Mouse (Mus musculus) hindbrain, postnatal 0 days (tissue): Measurements from ENCODE around the gene Nsl1. TPM values are rescaled to one million over a fixed set of nuclear protein-coding genes. Genes with fewer than 3 reads are reported as not detected.

ENCODE experiments used
- ATAC-seq: fragments of 200-750 bp; cut with Nextera tagmentation; 2 replicates; pipeline ENCODE4 v1.8.0; 2017; ENCODE audit warnings: mild to moderate bottlenecking, moderate TSS enrichment, moderate library complexity
- DNase-seq: peaks from one replicate; pipeline ENCODE4 v3.0.0-alpha.2; 2015; ENCODE audit warnings: low spot score
- H3K27ac ChIP-seq: fragments of 300-500 bp; sonication (generic); 2 replicates; pipeline ENCODE4 v1.5.1; 2014; ENCODE audit warnings: mild to moderate bottlenecking
- H3K27me3 ChIP-seq: fragments of 300-500 bp; sonication (generic); 2 replicates; pipeline ENCODE4 v1.6.1; 2014; ENCODE audit warnings: low read length, mixed read lengths; ENCODE audit not compliant: insufficient read depth
- H3K36me3 ChIP-seq: fragments of 300-500 bp; sonication (generic); 2 replicates; pipeline ENCODE4 v1.6.1; 2014; ENCODE audit warnings: low read length, mixed read lengths; ENCODE audit not compliant: insufficient read depth
- H3K4me1 ChIP-seq: fragments of 300-500 bp; sonication (generic); 2 replicates; pipeline ENCODE4 v1.6.1; 2014; ENCODE audit warnings: antibody characterized with exemption, low read length, mixed read lengths; ENCODE audit not compliant: insufficient read depth
- H3K4me2 ChIP-seq: fragments of 300-500 bp; sonication (generic); 2 replicates; pipeline ENCODE4 v1.6.1; 2014; ENCODE audit warnings: low read depth, mild to moderate bottlenecking, low read length, moderate library complexity, mixed read lengths
- H3K4me3 ChIP-seq: fragments of 300-500 bp; sonication (generic); 2 replicates; pipeline ENCODE4 v1.5.1; 2014; ENCODE audit warnings: low read length
- H3K9ac ChIP-seq: fragments of 300-500 bp; sonication (generic); replicated peaks from 2 replicates; pipeline ENCODE4 v1.6.1; 2014; ENCODE audit warnings: mild to moderate bottlenecking, low read length, moderate library complexity, mixed read lengths
- H3K9me3 ChIP-seq: fragments of 300-500 bp; sonication (generic); 2 replicates; pipeline ENCODE4 v1.6.1; 2016; ENCODE audit warnings: low read length, mixed read lengths
- CTCF ChIP-seq: IDR thresholded peaks from 2 replicates; pipeline ENCODE4 v1.5.1; 2016; ENCODE audit warnings: antibody characterized with exemption, control low read depth, low read depth
- WGBS: fragments of 180-500 bp; shearing (Covaris S2); extraction: QIAGEN DNeasy Blood & Tissue Kit; methylation state at CpG from one replicate; pipeline ENCODE4 v1.1.7; 2014; 5-methylcytosine and 5-hydroxymethylcytosine counted together
- polyA plus RNA-seq: library from polyadenylated mRNA; unstranded; fragments of >200 nt; fragmentation: Nextera tagmentation; extraction: Ambion mirVana; gene quantifications from 2 replicates; pipeline ENCODE4 v1.2.1, GENCODE M21; 2015
- total RNA-seq: library from RNA; depleted of rRNA; stranded (reverse); fragments of >200 nt; gene quantifications from 2 replicates; pipeline ENCODE4 v1.2.3, GENCODE M21; 2014

Gene Nsl1
- total and polyA plus RNA-seq, 2 experiments from 2014 or later, result 1.2 to 3.2 TPM

DNA sequence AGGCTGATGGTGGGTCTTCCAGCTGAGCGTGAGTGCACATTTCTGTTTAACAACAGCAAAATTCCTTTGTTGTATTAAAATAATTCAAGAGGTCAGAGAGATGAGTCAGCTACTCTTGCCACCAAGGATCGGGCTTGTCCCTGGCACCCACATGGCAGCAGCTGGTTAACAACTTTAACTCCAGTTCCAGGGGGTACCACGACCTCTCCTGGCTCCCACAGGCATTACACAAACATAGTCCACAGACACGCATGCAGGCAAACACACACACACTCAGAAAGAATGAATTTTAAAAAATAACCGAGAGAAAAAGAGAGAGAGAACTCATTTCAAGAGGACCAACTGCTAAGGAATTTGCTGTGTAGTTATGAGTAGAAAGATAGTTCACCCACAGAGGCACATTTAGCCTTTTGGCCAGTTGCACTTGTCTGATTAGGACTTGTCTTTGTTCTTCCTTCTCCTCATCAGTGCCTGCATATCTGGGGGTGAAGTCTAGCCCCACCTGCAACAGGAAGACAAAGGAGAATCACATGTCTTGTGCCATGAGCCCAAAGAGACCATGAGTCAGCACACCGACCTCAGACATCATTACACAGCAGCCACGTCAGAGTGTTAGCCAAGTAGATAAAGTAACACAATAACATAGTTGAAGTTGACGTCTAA lies 7.8 kb upstream of the Nsl1 start:
- peak; percentile 36 for TF ChIP-seq CTCF
- DNase-seq (no peak), ATAC-seq (no peak)
- 72% methylated on average over 8 of the region's 8 CpGs for WGBS
- H3K4me3 ChIP-seq, result no peak overlapping the region
- no peak overlapping the region for H3K9ac ChIP-seq
- H3K4me1 ChIP-seq, result no peaks in the 10 kb centered on the region
- H3K36me3 ChIP-seq, result no peaks in the 10 kb centered on the region
- no peak overlapping the region for H3K4me2 ChIP-seq
- H3K27me3 ChIP-seq, result no peaks in the 10 kb centered on the region
- H3K27ac ChIP-seq, result no peak overlapping the region
- H3K9me3 ChIP-seq, result no peaks in the 10 kb centered on the region

DNA sequence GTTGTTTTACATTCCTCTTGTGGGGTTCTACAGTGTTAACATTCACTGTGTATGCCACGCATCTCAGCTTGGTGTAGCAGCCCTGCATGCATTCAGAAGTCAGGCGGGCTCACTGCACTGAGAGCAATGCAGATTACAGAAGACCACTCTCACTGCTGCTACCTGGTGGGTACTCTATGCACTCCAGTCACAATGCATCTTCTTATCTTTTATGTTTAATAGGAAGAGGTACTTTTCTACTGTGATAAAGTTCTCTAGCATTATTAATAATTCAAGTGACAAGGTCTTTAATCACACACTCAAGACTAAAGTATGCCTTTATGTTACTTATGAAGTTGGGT lies 7.3 kb upstream of the Nsl1 start:
- ATAC-seq, result no peak
- peak; percentile 53 for TF ChIP-seq CTCF
- no peaks in the 10 kb centered on the region for H3K36me3 ChIP-seq
- 57% methylated on average over 2 of the region's 2 CpGs for WGBS
- H3K9me3 ChIP-seq, result no peaks in the 10 kb centered on the region
- H3K4me1 ChIP-seq, result no peaks in the 10 kb centered on the region
- H3K27ac ChIP-seq, result no peak overlapping the region
- no peaks in the 10 kb centered on the region for H3K27me3 ChIP-seq
- DNase-seq, result peak; percentile 35
- H3K4me3 ChIP-seq, result no peak overlapping the region
- H3K9ac ChIP-seq, result no peak overlapping the region
- no peak overlapping the region for H3K4me2 ChIP-seq

DNA sequence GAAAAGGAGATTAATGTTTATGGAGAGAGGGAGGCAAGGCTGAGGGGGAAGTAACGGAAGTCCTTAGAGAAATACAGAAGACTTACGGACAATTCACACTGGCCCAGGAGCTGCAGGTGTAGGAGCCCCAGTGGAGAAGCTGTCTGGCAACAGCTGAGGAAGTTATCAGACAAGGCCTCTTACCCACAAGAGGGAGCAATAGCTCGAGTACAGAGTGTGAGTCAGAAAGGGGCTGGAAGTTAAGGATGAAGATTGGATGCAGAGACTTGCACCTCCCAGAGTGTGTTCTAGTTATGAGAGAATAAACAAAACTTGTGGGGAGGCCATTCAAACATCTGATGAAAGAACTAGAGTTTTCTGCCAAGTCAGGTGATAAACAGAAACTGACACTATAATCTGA lies 5.4 kb upstream of the Nsl1 start:
- Histone ChIP-seq H3K36me3 (no peaks in the 10 kb centered on the region), H3K9ac (no peak overlapping the region), H3K27me3 (no peaks in the 10 kb centered on the region), H3K4me2 (no peak overlapping the region), H3K4me3 (no peak overlapping the region), H3K27ac (no peak overlapping the region), H3K9me3 (no peaks in the 10 kb centered on the region), H3K4me1 (peaks cover 7% of the 10 kb centered on the region; the same call in 1 of the 2 replicates)
- TF ChIP-seq CTCF, result no peak; the same call in 1 of the 2 replicates
- 80% methylated on average over 3 of the region's 3 CpGs for WGBS
- no peak for DNase-seq
- ATAC-seq, result no peak

DNA sequence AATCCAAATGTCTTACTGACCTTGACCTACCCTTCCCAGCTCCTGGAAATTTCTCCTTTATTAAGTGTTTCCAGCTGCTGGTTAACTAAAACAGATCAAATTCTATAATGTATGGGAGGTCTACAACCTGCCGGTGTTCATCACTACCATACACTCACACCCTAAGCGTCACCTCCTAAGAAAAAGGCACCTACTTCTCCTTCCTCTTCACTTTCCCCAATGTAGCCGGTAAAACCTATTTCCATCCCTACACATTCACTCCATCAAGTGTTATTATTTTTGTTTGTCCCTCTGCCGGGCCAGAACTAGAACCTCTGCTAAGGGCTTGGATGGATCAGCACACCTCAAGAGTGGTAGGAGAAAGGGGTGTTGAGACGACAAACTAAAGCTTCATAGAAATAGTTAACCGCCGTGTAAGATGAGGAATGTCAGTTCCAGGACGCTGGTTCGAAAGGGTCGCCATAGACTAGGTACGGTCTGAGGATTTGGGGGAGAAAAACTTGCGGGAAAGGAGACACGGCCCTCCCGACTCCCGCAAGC lies 501 bp upstream of the Nsl1 start:
- 8% methylated on average over 15 of the region's 15 CpGs for WGBS
- no peaks in the 10 kb centered on the region for H3K9me3 ChIP-seq
- H3K4me1 ChIP-seq, result peaks cover 7% of the 10 kb centered on the region; the same call in 1 of the 2 replicates
- H3K27me3 ChIP-seq, result no peaks in the 10 kb centered on the region
- peak; percentile 68; the same call in 1 of the 2 replicates for ATAC-seq
- H3K4me3 ChIP-seq, result peak overlapping the region; percentile 63
- peak overlapping the region; percentile 71 for H3K9ac ChIP-seq
- H3K27ac ChIP-seq, result peak overlapping the region; percentile 78
- no peak for DNase-seq
- TF ChIP-seq CTCF, result no peak
- peak overlapping the region; percentile 87 for H3K4me2 ChIP-seq
- H3K36me3 ChIP-seq, result no peaks in the 10 kb centered on the region

GRCm38 (mm10) chr1:191063700-191064099 lies 888 bp downstream of the Nsl1 start:
- Histone ChIP-seq H3K27me3 (no peaks in the 10 kb centered on the region), H3K9me3 (no peaks in the 10 kb centered on the region), H3K9ac (no peak overlapping the region), H3K27ac (no peak overlapping the region), H3K4me3 (peak overlapping the region; percentile 63), H3K4me1 (peaks cover 7% of the 10 kb centered on the region; the same call in 1 of the 2 replicates), H3K4me2 (peak overlapping the region; percentile 87), H3K36me3 (no peaks in the 10 kb centered on the region)
- DNase-seq (no peak), ATAC-seq (no peak)
- no peak for TF ChIP-seq CTCF
- WGBS, result 65% methylated on average over 9 of the region's 9 CpGs

- Histone ChIP-seq H3K4me3 (no peak overlapping the region), H3K4me2 (no peak overlapping the region), H3K9me3 (no peaks in the 10 kb centered on the region), H3K9ac (no peak overlapping the region), H3K36me3 (no peaks in the 10 kb centered on the region), H3K4me1 (peaks cover 7% of the 10 kb centered on the region; the same call in 1 of the 2 replicates), H3K27me3 (no peaks in the 10 kb centered on the region), H3K27ac (no peak overlapping the region)
- DNase-seq (no peak), ATAC-seq (no peak)
- 91% methylated on average over 2 of the region's 2 CpGs for WGBS
- no peak for TF ChIP-seq CTCF
Observed at GRCm38 (mm10) chr1:191064535-191064934, 1.7 kb downstream of the Nsl1 start.

DNA sequence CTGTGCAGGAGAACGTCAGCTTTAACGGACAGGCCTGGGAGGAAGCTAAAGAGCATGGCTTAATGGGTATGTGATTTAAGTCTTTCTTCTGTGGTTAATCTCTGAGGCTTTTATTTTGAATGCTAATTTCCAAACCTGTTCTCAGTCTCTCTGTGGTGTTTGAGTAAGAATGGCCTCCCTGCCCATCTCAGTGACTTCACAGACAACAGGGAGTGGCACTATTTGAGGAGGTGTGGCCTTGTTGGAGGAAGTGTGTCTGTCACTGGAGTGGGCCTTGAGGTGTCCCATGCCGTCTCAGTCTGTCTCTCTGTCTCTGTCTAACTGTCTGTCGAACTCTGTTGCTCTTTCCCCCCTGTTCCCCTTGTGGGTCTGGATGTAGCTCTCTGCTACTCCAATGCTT lies 2.4 kb downstream of the Nsl1 start:
- WGBS, result 89% methylated on average over 4 of the region's 4 CpGs
- Histone ChIP-seq H3K4me3 (no peak overlapping the region), H3K36me3 (no peaks in the 10 kb centered on the region), H3K9me3 (no peaks in the 10 kb centered on the region), H3K4me2 (no peak overlapping the region), H3K4me1 (peaks cover 7% of the 10 kb centered on the region; the same call in 1 of the 2 replicates), H3K27me3 (no peaks in the 10 kb centered on the region), H3K9ac (no peak overlapping the region), H3K27ac (no peak overlapping the region)
- TF ChIP-seq CTCF, result no peak
- DNase-seq (no peak), ATAC-seq (no peak)
